Mouse (Mus musculus) olfactory bulb, adult 2 months (tissue): Measurements from ENCODE around the gene Tbx2. TPM values are rescaled to one million over a fixed set of nuclear protein-coding genes. Genes with fewer than 3 reads are reported as not detected.
A peak's percentile ranks its signal among the peaks of the same experiment; 100 is the strongest.

ENCODE experiments used
- H3K27ac ChIP-seq: fragments of 200-500 bp; 2 replicates; pipeline ENCODE4 v1.5.1; 2012; ENCODE audit warnings: low read depth, low read length; ENCODE audit not compliant: insufficient read depth
- H3K4me1 ChIP-seq: fragments of 200-500 bp; 2 replicates; pipeline ENCODE4 v1.6.1; 2012; ENCODE audit warnings: low read length; ENCODE audit not compliant: control insufficient read depth, insufficient read depth
- H3K4me3 ChIP-seq: fragments of 200-500 bp; 2 replicates; pipeline ENCODE4 v1.5.1; 2012; ENCODE audit warnings: mild to moderate bottlenecking, low read depth, low read length, moderate library complexity; ENCODE audit not compliant: insufficient read depth
- CTCF ChIP-seq: fragments of 200-500 bp; IDR thresholded peaks from 2 replicates; pipeline ENCODE4 v1.5.1; 2012; ENCODE audit warnings: low read depth, mild to moderate bottlenecking, low read length, moderate library complexity; ENCODE audit not compliant: insufficient read depth
- POLR2A ChIP-seq: fragments of 200-500 bp; IDR thresholded peaks from 2 replicates; pipeline ENCODE4 v1.6.1; 2012; ENCODE audit warnings: mild to moderate bottlenecking, low read depth, low read length, moderate library complexity; ENCODE audit not compliant: insufficient read depth
- WGBS: fragments of 180-500 bp; shearing (Covaris S2); methylation state at CpG from one replicate; pipeline ENCODE4 v1.1.7; 2018; 5-methylcytosine and 5-hydroxymethylcytosine counted together
- polyA plus RNA-seq: library from polyadenylated mRNA; stranded (reverse); fragments of >200 nt; gene quantifications from 2 replicates; pipeline ENCODE4 v1.2.4, GENCODE M21; 2012; ENCODE audit warnings: low replicate concordance; ENCODE audit not compliant: missing spikeins, insufficient read depth, insufficient read length

The Tbx2 gene
- polyA plus RNA-seq, 1 experiment, result not detected

DNA sequence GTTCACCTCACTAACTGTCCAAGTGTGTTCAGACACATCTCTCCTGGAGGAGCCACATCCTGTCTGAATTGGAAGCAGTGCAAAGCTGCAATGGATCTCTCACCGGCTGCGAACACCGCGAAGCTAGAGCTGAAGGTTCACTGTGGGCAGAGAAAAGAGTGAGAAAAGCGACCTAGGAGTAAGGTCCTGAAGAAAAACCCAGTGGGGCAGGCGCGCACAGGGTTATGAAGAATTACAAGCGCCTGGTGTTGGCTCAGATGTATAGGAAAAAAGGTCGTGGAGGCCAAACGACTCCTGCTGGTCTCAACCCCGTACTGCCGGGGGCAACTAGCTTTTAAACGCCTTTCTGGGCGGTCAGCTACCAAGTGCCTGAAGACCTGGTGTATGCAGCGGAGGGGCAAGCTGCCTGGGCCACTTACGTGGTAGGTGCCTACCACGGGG, 1.4 kb upstream of the Tbx2 start:
- no peak overlapping the region for H3K4me3 ChIP-seq
- 0 out of 2 replicates have a peak, but pooled peaks cover 9% of the 10 kb centered on the region for H3K4me1 ChIP-seq
- no peak for TF ChIP-seq POLR2A
- no peak for TF ChIP-seq CTCF
- no peak overlapping the region for H3K27ac ChIP-seq
- whole genome bisulfite sequencing, result 19% methylated on average over 17 of the region's 17 CpGs

DNA sequence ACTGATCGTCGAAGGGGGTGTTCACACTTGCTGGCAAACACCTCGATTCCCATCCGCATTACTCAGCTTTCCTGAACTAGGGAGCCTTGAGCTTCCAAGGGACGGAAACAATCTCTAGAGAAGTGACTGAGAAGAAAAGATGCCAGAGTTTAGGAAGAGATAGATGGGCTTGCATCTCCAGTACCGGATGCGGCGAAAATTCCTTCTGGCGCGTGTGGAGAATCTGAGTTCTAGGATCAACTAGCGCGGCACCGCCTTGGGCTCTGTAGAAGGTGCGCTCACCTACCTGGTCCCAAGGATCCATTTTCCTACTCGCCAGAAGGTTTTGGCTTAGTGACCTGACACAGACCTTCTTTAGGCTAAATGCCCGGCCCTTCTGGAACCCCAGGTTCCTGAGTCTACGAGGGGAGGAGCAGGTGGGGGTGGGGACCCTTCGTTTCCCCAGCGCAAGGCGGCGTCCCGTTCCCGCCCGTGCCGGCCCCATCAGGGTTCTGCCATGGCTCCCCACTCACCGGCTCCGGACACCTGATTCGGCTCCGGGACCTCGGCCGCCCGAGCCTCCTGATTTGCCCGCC, 608 bp upstream of the Tbx2 start:
- H3K27ac ChIP-seq, result no peak overlapping the region
- H3K4me3 ChIP-seq, result 0 out of 2 replicates have a peak overlapping the region, but pooled peaks have one; percentile 5
- 0 out of 2 replicates have a peak, but pooled peaks cover 9% of the 10 kb centered on the region for H3K4me1 ChIP-seq
- no peak for TF ChIP-seq CTCF
- TF ChIP-seq POLR2A, result no peak
- 4% methylated on average over 33 of the region's 33 CpGs for WGBS

DNA sequence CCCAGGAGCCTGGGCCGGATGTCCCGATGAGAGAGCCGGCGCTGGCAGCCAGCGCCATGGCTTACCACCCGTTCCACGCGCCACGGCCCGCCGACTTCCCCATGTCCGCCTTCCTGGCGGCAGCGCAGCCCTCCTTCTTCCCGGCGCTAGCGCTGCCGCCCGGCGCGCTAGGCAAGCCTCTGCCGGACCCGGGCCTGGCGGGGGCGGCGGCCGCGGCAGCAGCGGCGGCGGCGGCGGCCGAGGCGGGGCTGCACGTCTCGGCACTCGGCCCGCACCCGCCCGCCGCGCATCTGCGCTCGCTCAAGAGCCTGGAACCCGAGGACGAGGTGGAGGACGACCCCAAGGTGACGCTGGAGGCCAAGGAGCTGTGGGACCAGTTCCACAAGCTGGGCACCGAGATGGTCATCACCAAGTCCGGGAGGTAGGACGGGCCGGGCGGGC, 750 bp downstream of the Tbx2 start:
- Histone ChIP-seq H3K4me1 (peaks cover 14% of the 10 kb centered on the region; the same call in 1 of the 2 replicates), H3K4me3 (peak overlapping the region; percentile 27; the same call in 1 of the 2 replicates), H3K27ac (no peak overlapping the region)
- 1% methylated on average over 54 of the region's 54 CpGs for WGBS
- TF ChIP-seq POLR2A, result no peak
- no peak for TF ChIP-seq CTCF

DNA sequence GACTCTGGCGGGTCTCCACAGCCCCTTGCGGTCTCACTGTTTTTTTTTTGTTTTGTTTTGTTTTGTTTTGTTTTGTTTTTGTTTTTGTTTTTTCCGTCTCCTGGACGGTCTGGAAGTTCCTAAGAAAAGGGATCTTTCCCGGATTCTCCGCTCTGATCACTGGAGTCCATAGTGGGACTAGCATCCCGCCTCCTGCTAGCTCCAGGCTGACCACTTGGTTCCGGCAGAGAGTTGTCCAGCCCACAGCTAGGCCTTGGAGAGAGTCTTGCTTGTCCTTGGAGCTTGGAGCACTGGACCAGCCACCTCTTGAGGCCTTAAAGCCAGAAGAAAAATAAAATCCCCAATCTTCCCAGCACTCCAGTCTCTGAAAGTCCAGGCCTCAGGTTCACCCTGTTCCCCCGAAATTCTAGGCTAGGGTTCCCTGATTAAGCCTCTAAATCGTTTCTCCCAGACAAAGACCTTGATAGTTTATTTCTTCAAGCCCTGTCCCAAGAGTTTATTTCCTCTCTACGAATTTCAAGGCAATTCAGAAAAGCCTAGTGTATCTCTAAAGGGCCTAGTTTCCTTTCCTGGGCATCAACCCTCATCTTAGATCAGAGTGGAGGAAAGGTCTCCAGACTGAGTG, 1.5 kb downstream of the Tbx2 start:
- 18% methylated on average over 11 of the region's 11 CpGs for WGBS
- no peak for TF ChIP-seq POLR2A
- TF ChIP-seq CTCF, result no peak
- no peak overlapping the region for H3K27ac ChIP-seq
- H3K4me3 ChIP-seq, result no peak overlapping the region
- peaks cover 14% of the 10 kb centered on the region; the same call in 1 of the 2 replicates for H3K4me1 ChIP-seq

DNA sequence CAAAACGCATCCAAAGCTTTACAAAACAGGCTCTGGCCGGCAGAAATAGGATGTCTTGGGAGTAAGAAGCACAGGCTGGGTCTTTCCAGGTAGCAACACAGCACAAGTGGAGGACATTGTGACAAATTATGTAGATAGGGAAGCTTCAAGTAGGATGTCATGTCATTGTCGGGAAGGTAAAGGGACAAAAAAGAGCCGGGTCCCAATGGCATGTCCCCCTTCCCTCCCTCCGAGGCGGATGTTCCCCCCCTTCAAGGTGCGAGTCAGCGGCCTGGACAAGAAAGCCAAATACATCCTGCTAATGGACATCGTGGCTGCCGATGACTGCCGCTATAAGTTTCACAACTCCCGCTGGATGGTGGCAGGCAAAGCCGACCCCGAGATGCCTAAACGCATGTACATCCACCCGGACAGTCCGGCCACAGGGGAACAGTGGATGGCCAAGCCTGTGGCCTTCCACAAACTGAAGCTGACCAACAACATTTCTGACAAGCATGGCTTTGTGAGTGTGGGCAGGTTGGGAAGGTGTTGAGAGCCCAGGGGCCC, 2.1 kb downstream of the Tbx2 start:
- Histone ChIP-seq H3K4me1 (peaks cover 14% of the 10 kb centered on the region; the same call in 1 of the 2 replicates), H3K4me3 (no peak overlapping the region), H3K27ac (no peak overlapping the region)
- TF ChIP-seq POLR2A, result no peak
- TF ChIP-seq CTCF, result no peak
- WGBS, result 30% methylated on average over 17 of the region's 17 CpGs

DNA sequence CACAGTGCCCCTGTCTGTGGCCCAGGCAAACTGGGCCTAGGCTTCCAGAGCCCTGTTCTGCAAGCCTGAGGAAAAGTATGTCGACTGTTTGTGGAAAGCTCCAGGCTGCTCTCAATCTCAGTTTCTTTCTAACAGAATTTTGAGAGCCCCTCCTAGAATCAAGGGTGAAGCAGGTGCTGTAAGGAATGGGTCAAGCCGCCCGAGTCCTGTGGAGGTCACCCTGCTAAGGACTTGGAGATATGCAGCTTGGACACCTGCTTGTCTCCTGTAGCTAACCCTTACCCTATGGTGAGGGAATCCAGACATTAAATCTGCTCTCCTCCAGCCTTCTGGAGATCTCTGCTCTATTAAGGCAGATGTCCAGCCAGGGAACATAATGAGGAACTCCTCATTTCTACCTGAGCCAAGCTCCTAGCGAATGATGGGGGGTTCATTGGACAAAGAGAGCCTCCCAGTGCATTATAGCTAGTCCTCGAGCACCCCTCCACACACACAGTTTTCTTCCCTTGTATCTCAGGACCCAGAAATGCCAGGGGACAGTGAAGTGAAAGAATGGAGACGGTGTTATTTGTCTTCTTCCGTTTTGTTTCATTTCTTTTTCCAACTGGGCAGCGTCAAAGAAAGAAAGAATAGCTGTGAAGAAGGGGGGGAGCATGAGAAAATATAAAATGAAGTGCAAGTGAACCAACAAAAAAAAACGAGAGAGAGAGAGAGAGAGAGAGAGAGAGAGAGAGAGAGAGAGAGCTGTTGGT, 2.8 kb downstream of the Tbx2 start:
- H3K27ac ChIP-seq, result no peak overlapping the region
- 14% methylated on average over 9 of the region's 9 CpGs for WGBS
- no peak overlapping the region for H3K4me3 ChIP-seq
- H3K4me1 ChIP-seq, result peaks cover 9% of the 10 kb centered on the region; the same call in 1 of the 2 replicates
- TF ChIP-seq POLR2A, result no peak
- no peak for TF ChIP-seq CTCF

DNA sequence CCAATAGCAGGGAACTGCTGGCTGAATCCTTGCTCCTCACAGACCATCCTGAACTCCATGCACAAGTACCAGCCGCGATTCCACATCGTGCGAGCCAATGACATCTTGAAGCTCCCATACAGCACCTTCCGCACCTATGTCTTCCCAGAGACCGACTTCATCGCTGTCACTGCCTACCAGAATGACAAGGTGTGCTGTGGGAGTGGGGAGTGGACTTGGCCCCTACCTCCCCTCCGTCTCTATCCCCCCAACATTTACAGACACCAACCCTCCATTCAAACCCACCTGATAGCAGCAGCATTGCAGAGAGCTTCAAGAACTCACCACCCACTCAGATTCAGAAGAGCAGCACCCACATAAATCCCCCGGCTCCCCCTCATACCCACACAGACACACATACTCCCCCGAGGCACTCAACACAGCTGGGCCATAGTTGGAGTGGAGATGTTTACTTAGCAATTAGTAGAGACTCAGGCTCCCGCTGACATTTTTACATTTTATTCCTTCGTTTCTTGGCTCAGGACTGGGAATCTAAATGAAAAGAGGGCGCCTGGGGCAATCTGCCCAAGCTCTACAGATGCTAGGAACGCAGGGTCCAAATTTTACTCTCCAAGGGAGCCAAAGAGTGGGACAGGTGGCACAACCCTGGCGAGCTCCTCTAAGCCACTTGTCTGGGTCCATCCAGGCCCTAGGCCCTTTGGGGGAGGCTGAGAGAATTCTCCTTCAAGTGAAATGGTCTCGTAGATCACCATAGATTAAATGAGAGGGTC, 3.6 kb downstream of the Tbx2 start:
- H3K4me3 ChIP-seq, result no peak overlapping the region

DNA sequence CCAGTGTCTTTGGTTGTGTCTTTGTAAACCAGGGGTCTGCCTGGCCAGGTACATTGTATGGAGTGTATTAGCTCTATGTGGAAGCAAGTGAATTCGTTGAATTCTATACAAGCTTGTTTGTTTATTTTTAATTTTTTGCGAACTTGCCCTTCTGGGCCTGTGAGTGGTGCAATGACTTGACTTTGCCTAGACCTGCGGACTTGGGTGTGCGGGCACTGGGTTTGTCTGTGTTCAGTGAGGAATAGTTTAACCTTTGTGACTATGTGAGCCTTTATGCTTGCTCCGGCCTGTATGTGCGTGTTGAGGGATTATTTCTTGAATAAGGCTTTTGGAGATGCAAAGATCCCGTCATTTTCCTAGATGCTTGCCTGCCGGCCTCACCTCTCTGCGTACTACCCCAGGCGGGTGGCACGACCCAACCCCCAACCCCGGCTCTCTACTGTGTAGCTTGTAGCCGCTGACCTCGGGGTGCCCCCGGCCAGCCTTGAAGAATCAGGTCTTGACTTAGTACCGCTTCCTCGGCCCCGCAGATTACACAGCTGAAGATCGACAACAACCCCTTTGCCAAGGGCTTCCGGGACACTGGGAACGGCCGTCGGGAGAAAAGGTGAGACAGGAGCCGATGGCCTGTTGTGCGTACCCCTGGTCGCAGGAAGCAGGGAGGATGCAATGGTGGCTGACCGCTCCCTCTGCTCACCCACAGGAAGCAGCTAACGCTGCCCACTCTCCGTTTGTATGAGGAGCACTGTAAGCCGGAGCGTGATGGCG, 4.4 kb downstream of the Tbx2 start:
- no peak for TF ChIP-seq POLR2A
- TF ChIP-seq CTCF, result no peak
- H3K4me1 ChIP-seq, result peaks cover 12% of the 10 kb centered on the region
- H3K4me3 ChIP-seq, result no peak overlapping the region
- WGBS, result 9% methylated on average over 32 of the region's 32 CpGs
- no peak overlapping the region for H3K27ac ChIP-seq

More for the DNA sequence above, 3.6 kb downstream of the Tbx2 start:
- H3K27ac ChIP-seq, result no peak overlapping the region
- 13% methylated on average over 16 of the region's 16 CpGs for WGBS
- H3K4me1 ChIP-seq, result peaks cover 11% of the 10 kb centered on the region
- TF ChIP-seq POLR2A (no peak), CTCF (no peak)
